ENCODE assay signal across 10 mouse cellular contexts in the genomic region with DNA sequence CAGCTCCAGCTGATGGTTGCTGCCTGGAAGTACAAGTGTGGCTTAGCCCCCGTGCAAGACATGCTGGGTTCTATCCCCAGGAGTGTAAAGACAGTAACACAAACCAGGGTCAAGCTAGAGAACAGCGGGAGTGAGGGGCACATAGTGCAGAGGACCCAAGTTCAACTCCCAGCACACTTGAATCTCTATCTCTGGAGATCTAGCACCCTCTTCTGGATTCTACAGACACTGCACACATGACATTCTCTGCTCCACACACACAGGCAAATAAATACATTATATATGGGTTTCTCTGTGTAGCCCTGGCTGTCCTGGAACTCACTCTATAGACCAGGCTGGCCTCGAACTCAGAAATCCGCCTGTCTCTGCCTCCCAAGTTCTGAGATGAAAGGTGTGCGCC. TPM values are rescaled to one million over a fixed set of nuclear protein-coding genes. Genes with fewer than 3 reads are reported as not detected.
DNase-seq lines count a peak whose midpoint lies in the region; ATAC-seq and TF ChIP-seq lines count a peak whose summit lies in the region.
"Had no signal": no experiment of that assay in that cellular context is flagged by ENCODE, and none has a peak within 500 bp of the region (broad histone marks: within the 10 kb centered on the region; RNA-seq: fewer than 3 reads in every experiment).

No protein-coding gene starts in this region.

- no peaks in the 10 kb centered on the region for H3K4me1 ChIP-seq in midbrain, postnatal 0 days (ENCODE audit: insufficient read depth, low read length)
- H3K4me1 ChIP-seq in midbrain, embryonic 11.5 days (ENCODE audit: control insufficient read depth, insufficient read depth, low read length): no peaks in the 10 kb centered on the region

- no peaks in the 10 kb centered on the region for H3K9me3 ChIP-seq in midbrain, postnatal 0 days (ENCODE audit: low read length)
- H3K9me3 ChIP-seq in midbrain, embryonic 11.5 days (ENCODE audit: control insufficient read depth, low read length): no peaks in the 10 kb centered on the region

- no peak overlapping the region for H3K9ac ChIP-seq in midbrain, postnatal 0 days (replicated peaks; ENCODE audit: low read length, poor library complexity, severe bottlenecking)
- H3K9ac ChIP-seq in midbrain, embryonic 11.5 days (ENCODE audit: low read length): no peak overlapping the region

- intact Hi-C loops in gastrocnemius, adult 2 months (cut with DNase I): loop anchor here (5.0 kb wide), 1 partner anchor 91 kb away; the partner anchor contains the start of gene Slc9a8

- TF ChIP-seq CTCF in gastrocnemius, adult 2 months (IDR thresholded peaks at IDR 0.05): peak; percentile 63
- TF ChIP-seq CTCF in midbrain, postnatal 0 days (IDR thresholded peaks at IDR 0.05): peak; percentile 51

- H3K4me2 ChIP-seq in midbrain, postnatal 0 days (ENCODE audit: low read depth, low read length, poor library complexity, severe bottlenecking): no peak overlapping the region
- H3K4me2 ChIP-seq in midbrain, embryonic 11.5 days: no peak overlapping the region

- peaks cover 60% of the 10 kb centered on the region for H3K36me3 ChIP-seq in midbrain, postnatal 0 days (ENCODE audit: insufficient read depth, low read length)
- H3K36me3 ChIP-seq in midbrain, embryonic 11.5 days (ENCODE audit: control insufficient read depth, insufficient read depth, low read length): peaks cover 57% of the 10 kb centered on the region

- peak overlapping the region; percentile 92 for H3K27ac ChIP-seq in gastrocnemius, adult 2 months
- H3K27ac ChIP-seq in midbrain, postnatal 0 days (ENCODE audit: low read depth, low read length): no peak overlapping the region
- no peak overlapping the region for H3K27ac ChIP-seq in midbrain, embryonic 11.5 days (ENCODE audit: low read depth, low read length)

- 97% methylated on average over 5 of the region's 5 CpGs for WGBS in midbrain, postnatal 0 days
- 88% methylated on average over 5 of the region's 5 CpGs for WGBS in midbrain, embryonic 11.5 days

- H3K4me3 ChIP-seq in gastrocnemius, adult 2 months: no peak overlapping the region
- H3K4me3 ChIP-seq in midbrain, postnatal 0 days (ENCODE audit: low read depth, low read length): no peak overlapping the region
- no peak overlapping the region for H3K4me3 ChIP-seq in midbrain, embryonic 11.5 days (ENCODE audit: low read depth, low read length)

- no peaks in the 10 kb centered on the region for H3K27me3 ChIP-seq in midbrain, postnatal 0 days (ENCODE audit: insufficient read depth, low read length)
- H3K27me3 ChIP-seq in midbrain, embryonic 11.5 days (ENCODE audit: control insufficient read depth, insufficient read depth, low read length): no peaks in the 10 kb centered on the region

- no peak for ATAC-seq in midbrain, postnatal 0 days (ENCODE audit: low FRiP score)
- no peak for ATAC-seq in midbrain, embryonic 11.5 days (ENCODE audit: low FRiP score)
- ATAC-seq in neutrophil, adult 5-6 weeks (ENCODE audit: extremely low read depth, insufficient number of reproducible peaks, low FRiP score, poor library complexity, severe bottlenecking): peak; percentile 37; the same call in 1 of the 2 replicates
- ATAC-seq: hindbrain, embryonic 16.5 days had no signal

- DNase-seq in gastrocnemius, adult 2 months: peak; percentile 15
- DNase-seq in gastrocnemius, adult 18-20 months (ENCODE audit: low spot score): no peak
- no peak for DNase-seq in midbrain, postnatal 0 days (ENCODE audit: low spot score)
- DNase-seq in midbrain, embryonic 11.5 days (ENCODE audit: low spot score, missing footprints): no peak
- DNase-seq in ZHBTc4 (ENCODE audit: low read depth, low spot score): peak; percentile 56
- no peak for DNase-seq in layer of hippocampus, adult 8-10 months (ENCODE audit: low spot score in 2 of 2)
- DNase-seq in urinary bladder, postnatal 10 days (ENCODE audit: low spot score): no peak
- DNase-seq: cerebellum, adult 11 months had no signal

RNA-seq across cellular contexts. Expression of gene Spata2, which starts 20.3 kb away (rescaled TPM):
- total RNA-seq in gastrocnemius, adult 2 months (2021): 10 to 100 TPM; 18.4 to 18.9 TPM
- 10 to 100 TPM; 18.4 to 19.5 TPM for total RNA-seq in gastrocnemius, adult 18-20 months (2021)
- total RNA-seq in midbrain, postnatal 0 days (2014; rRNA removed): 39.2 and 41.5 TPM in 2 replicates
- 27.6 and 29.9 TPM in 2 replicates for polyA plus RNA-seq in midbrain, postnatal 0 days (2015; fragmentation: Nextera tagmentation; extraction: Ambion mirVana)
- polyA plus RNA-seq in midbrain, embryonic 11.5 days (2014; fragmentation: Nextera tagmentation; extraction: Ambion mirVana): 15.6 and 15.8 TPM in 2 replicates
- total RNA-seq in neutrophil, adult 5-6 weeks (2017): 9.5 and 9.7 TPM in 2 replicates
- total RNA-seq in layer of hippocampus, adult 8-10 months (2022): 10 to 100 TPM; 70.1 to 86.1 (median 77.0) TPM

RNA-seq across cellular contexts. Expression of gene Rnf114, which starts 20.5 kb away (rescaled TPM):
- total RNA-seq in gastrocnemius, adult 2 months (2021): 10 to 100 TPM; 40.0 to 40.9 TPM
- 10 to 100 TPM; 37.5 to 45.6 TPM for total RNA-seq in gastrocnemius, adult 18-20 months (2021)
- 78.2 and 83.4 TPM in 2 replicates for total RNA-seq in midbrain, postnatal 0 days (2014; rRNA removed)
- 84.2 and 84.9 TPM in 2 replicates for polyA plus RNA-seq in midbrain, postnatal 0 days (2015; fragmentation: Nextera tagmentation; extraction: Ambion mirVana)
- 140 and 150 TPM in 2 replicates for polyA plus RNA-seq in midbrain, embryonic 11.5 days (2014; fragmentation: Nextera tagmentation; extraction: Ambion mirVana)
- 86.2 and 103 TPM in 2 replicates for total RNA-seq in neutrophil, adult 5-6 weeks (2017)
- total RNA-seq in layer of hippocampus, adult 8-10 months (2022): 10 to 100 TPM; 52.1 to 56.4 (median 52.9) TPM

RNA-seq across cellular contexts. Expression of gene Snai1, which starts 25.0 kb away (rescaled TPM):
- total RNA-seq in gastrocnemius, adult 2 months (2021): 1 to 10 TPM; 1.1 to 1.2 TPM
- total RNA-seq in gastrocnemius, adult 18-20 months (2021): 1 to 10 TPM in 1 of 2 experiments, under 1 TPM in 1; 0.73 to 1.0 TPM
- total RNA-seq in midbrain, postnatal 0 days (2014; rRNA removed): 0.28 and 0.71 TPM in 2 replicates
- 3.8 and 5.1 TPM in 2 replicates for polyA plus RNA-seq in midbrain, postnatal 0 days (2015; fragmentation: Nextera tagmentation; extraction: Ambion mirVana)
- 18.4 and 20.8 TPM in 2 replicates for polyA plus RNA-seq in midbrain, embryonic 11.5 days (2014; fragmentation: Nextera tagmentation; extraction: Ambion mirVana)
- 2.9 and 3.1 TPM in 2 replicates for total RNA-seq in neutrophil, adult 5-6 weeks (2017)
- total RNA-seq in layer of hippocampus, adult 8-10 months (2022): 1 to 10 TPM in 1 of 4 experiments, under 1 TPM in 3; 0.28 to 1.1 (median 0.53) TPM

Comparison
In these comparisons a context has a peak if more than half of its experiments do, and no peak if none do; other contexts are left out.
1. DNase-seq: peak in gastrocnemius, adult 2 months (single experiment) and ZHBTc4 (single experiment); none in gastrocnemius, adult 18-20 months (single experiment), midbrain, postnatal 0 days (single experiment), midbrain, embryonic 11.5 days (single experiment), layer of hippocampus, adult 8-10 months (0 of 2) and urinary bladder, postnatal 10 days (single experiment).